Mouse (Mus musculus) heart, postnatal 0 days (tissue): ENCODE data around the gene H2-Ke6. TPM values are rescaled to one million over a fixed set of nuclear protein-coding genes. Genes with fewer than 3 reads are reported as not detected.
"Not testable (repeated sequence)": the region's sequence is repeated elsewhere in the genome, so short reads cannot be mapped to it uniquely, and the experiment has no call there.

Source experiments
- ATAC-seq: fragments of 200-750 bp; cut with Nextera tagmentation; 2 replicates; pipeline ENCODE4 v1.8.0; 2017; ENCODE audit warnings: low read depth, moderate number of reproducible peaks, moderate library complexity; ENCODE audit not compliant: insufficient read depth
- DNase-seq: peaks from one replicate; pipeline ENCODE4 v3.0.0-alpha.2; 2016; ENCODE audit warnings: low spot score
- H3K27ac ChIP-seq: fragments of 300-500 bp; sonication (generic); 2 replicates; pipeline ENCODE4 v1.5.1; 2014; ENCODE audit warnings: low read depth, mild to moderate bottlenecking
- H3K27me3 ChIP-seq: fragments of 300-500 bp; sonication (generic); 2 replicates; pipeline ENCODE4 v1.6.1; 2014; ENCODE audit warnings: low read length, mixed read lengths; ENCODE audit not compliant: control insufficient read depth, insufficient read depth
- H3K36me3 ChIP-seq: fragments of 300-500 bp; sonication (generic); replicated peaks from 2 replicates; pipeline ENCODE4 v1.6.1; 2014; ENCODE audit warnings: low read length, mixed read lengths; ENCODE audit not compliant: control insufficient read depth, insufficient read depth
- H3K4me1 ChIP-seq: fragments of 300-500 bp; sonication (generic); 2 replicates; pipeline ENCODE4 v1.6.1; 2014; ENCODE audit warnings: antibody characterized with exemption; ENCODE audit not compliant: control insufficient read depth, insufficient read depth
- H3K4me2 ChIP-seq: fragments of 300-500 bp; sonication (generic); 2 replicates; pipeline ENCODE4 v1.6.1; 2014; ENCODE audit warnings: low read depth, mild to moderate bottlenecking, low read length, moderate library complexity
- H3K4me3 ChIP-seq: fragments of 300-500 bp; sonication (generic); 2 replicates; pipeline ENCODE4 v1.5.1; 2014; ENCODE audit warnings: low read depth, low read length
- H3K9ac ChIP-seq: fragments of 300-500 bp; sonication (generic); replicated peaks from 2 replicates; pipeline ENCODE4 v1.6.1; 2014; ENCODE audit warnings: low read depth, low read length, mixed read lengths
- H3K9me3 ChIP-seq: fragments of 300-500 bp; sonication (generic); replicated peaks from 2 replicates; pipeline ENCODE4 v1.6.1; 2016; ENCODE audit warnings: low read length; ENCODE audit not compliant: control insufficient read depth
- CTCF ChIP-seq: IDR thresholded peaks from 2 replicates; pipeline ENCODE4 v1.5.1; 2016; ENCODE audit warnings: antibody characterized with exemption, control low read depth, low read depth
- EP300 ChIP-seq: IDR thresholded peaks from 2 replicates; pipeline ENCODE4 v1.6.1; 2016; ENCODE audit warnings: antibody characterized with exemption, low read depth
- WGBS: fragments of 180-500 bp; shearing (Covaris S2); extraction: QIAGEN DNeasy Blood & Tissue Kit; methylation state at CpG from one replicate; pipeline ENCODE4 v1.1.7; 2014; 5-methylcytosine and 5-hydroxymethylcytosine counted together
- polyA plus RNA-seq: library from polyadenylated mRNA; unstranded; fragments of >200 nt; fragmentation: Nextera tagmentation; extraction: Ambion mirVana; gene quantifications from 2 replicates; pipeline ENCODE4 v1.2.1, GENCODE M21; 2015
- total RNA-seq: library from RNA; depleted of rRNA; stranded (reverse); fragments of >200 nt; gene quantifications from 2 replicates; pipeline ENCODE4 v1.2.3, GENCODE M21; 2014; ENCODE audit warnings: low replicate concordance

H2-Ke6 gene
- total and polyA plus RNA-seq, 2 experiments from 2014 or later = 58.5 to 80.6 TPM

DNA sequence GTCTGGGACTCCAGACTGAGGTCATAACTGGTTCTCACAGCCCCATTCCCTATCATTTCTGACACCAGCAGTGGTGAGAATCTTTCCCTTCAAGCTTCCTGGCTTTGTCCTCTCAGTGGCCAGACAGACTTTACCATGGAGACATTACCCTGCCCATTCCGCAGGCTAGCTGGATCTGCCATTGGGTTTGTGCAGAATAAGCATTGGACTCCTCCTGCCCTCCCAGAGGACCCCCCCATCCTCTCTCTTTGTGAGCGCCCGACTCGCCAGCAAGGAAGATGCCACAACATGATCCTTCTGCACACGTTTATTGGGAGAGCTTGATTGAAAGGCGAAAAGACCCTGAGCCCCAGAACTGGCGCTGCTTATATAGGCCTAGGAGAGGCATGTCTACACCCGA lies 14.4 kb downstream of the H2-Ke6 start:
- no peak overlapping the region for H3K9ac ChIP-seq
- no peak for TF ChIP-seq EP300
- no peak for TF ChIP-seq CTCF
- H3K9me3 ChIP-seq = no peaks in the 10 kb centered on the region
- H3K4me3 ChIP-seq = no peak overlapping the region
- 93% methylated on average over 8 of the region's 8 CpGs for WGBS
- ATAC-seq (no peak), DNase-seq (no peak)
- no peaks in the 10 kb centered on the region for H3K36me3 ChIP-seq
- H3K27me3 ChIP-seq = no peaks in the 10 kb centered on the region
- H3K4me1 ChIP-seq = no peaks in the 10 kb centered on the region
- H3K4me2 ChIP-seq = no peak overlapping the region
- H3K27ac ChIP-seq = no peak overlapping the region

GRCm38 (mm10) chr17:34010156-34010555 lies 17.7 kb downstream of the H2-Ke6 start:
- 0 out of 2 replicates have a peak, but pooled peaks cover 4% of the 10 kb centered on the region for H3K9me3 ChIP-seq
- WGBS = 53% methylated on average over 5 of the region's 5 CpGs
- no peaks in the 10 kb centered on the region for H3K27me3 ChIP-seq
- H3K27ac ChIP-seq = no peak overlapping the region
- H3K9ac ChIP-seq = no peak overlapping the region
- no peak overlapping the region for H3K4me2 ChIP-seq
- ATAC-seq = no peak
- H3K4me3 ChIP-seq = no peak overlapping the region
- H3K4me1 ChIP-seq = no peaks in the 10 kb centered on the region
- no peaks in the 10 kb centered on the region for H3K36me3 ChIP-seq
- TF ChIP-seq CTCF (no peak), EP300 (no peak)
- DNase-seq = no peak

DNA sequence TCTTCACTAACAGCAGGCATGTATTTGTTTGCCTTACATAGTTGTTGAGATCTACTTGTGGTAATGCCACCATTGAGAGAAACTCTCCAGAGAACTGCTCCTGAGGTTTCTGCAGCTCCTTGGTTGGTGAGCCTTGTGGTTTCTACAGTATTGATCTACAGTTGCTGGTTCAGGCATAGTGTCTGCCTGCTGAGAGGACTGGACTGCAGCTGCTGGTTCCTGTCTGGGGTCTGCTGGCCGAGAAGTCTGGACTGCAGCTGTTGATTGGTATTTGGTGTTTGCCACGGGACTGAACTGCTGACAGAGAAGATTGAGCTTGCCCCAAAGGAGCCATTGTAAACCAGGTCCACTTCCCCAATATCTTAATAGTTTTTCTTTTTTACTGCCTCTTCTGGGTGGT lies 21.3 kb downstream of the H2-Ke6 start:
- TF ChIP-seq CTCF (no peak), EP300 (no peak)
- no peak overlapping the region for H3K9ac ChIP-seq
- no peak overlapping the region for H3K27ac ChIP-seq
- no peaks in the 10 kb centered on the region for H3K36me3 ChIP-seq
- ATAC-seq (no peak), DNase-seq (no peak)
- H3K4me3 ChIP-seq = no peak overlapping the region
- H3K9me3 ChIP-seq = 0 out of 2 replicates have a peak, but pooled peaks cover 4% of the 10 kb centered on the region
- no peaks in the 10 kb centered on the region for H3K27me3 ChIP-seq
- no peaks in the 10 kb centered on the region for H3K4me1 ChIP-seq
- H3K4me2 ChIP-seq = no peak overlapping the region
- 36% methylated on average over 2 of the region's 2 CpGs for WGBS

- WGBS = 5% methylated on average over 5 of the region's 5 CpGs
These were observed 24.4 kb downstream of the H2-Ke6 start for GRCm38 (mm10) chr17:34003426-34003825.

GRCm38 (mm10) chr17:34000796-34001195 lies 27.1 kb downstream of the H2-Ke6 start:
- peak overlapping the region; percentile 99; the same call in 1 of the 2 replicates for H3K4me2 ChIP-seq
- ATAC-seq, H3K27me3 ChIP-seq: not testable (repeated sequence)

More at GRCm38 (mm10) chr17:34003426-34003825, 24.4 kb downstream of the H2-Ke6 start:
- DNase-seq (no peak), ATAC-seq (no peak)
- H3K27ac ChIP-seq = no peak overlapping the region
- no peaks in the 10 kb centered on the region for H3K36me3 ChIP-seq
- no peak overlapping the region for H3K4me3 ChIP-seq
- 0 out of 2 replicates have a peak, but pooled peaks cover 4% of the 10 kb centered on the region for H3K9me3 ChIP-seq
- no peak overlapping the region for H3K4me2 ChIP-seq
- no peak overlapping the region for H3K9ac ChIP-seq
- peaks cover 4% of the 10 kb centered on the region; the same call in 1 of the 2 replicates for H3K4me1 ChIP-seq
- H3K27me3 ChIP-seq = no peaks in the 10 kb centered on the region
- TF ChIP-seq CTCF (peak; percentile 71), EP300 (no peak)

GRCm38 (mm10) chr17:34000150-34000537 lies 27.7 kb downstream of the H2-Ke6 start, which contains the start of gene H2-K1:
Gene H2-K1 (minus strand): TSS chr17:34000347.
- no peak within 1 kb of the TSS for H3K27ac ChIP-seq
- DNase-seq = peak; percentile 80
- TF ChIP-seq CTCF (no peak), EP300 (no peak)
- H3K4me1 ChIP-seq = peaks cover 4% of the 10 kb centered on the region; the same call in 1 of the 2 replicates
- under 1% methylated on average over 28 of the region's 30 CpGs for WGBS
- H3K4me2 ChIP-seq = peak within 1 kb of the TSS; percentile 99
- H3K9ac ChIP-seq = peak within 1 kb of the TSS; percentile 59
- peak; percentile 93 for ATAC-seq
- peak within 1 kb of the TSS; percentile 59 for H3K4me3 ChIP-seq
- H3K27me3 ChIP-seq = no peaks in the 10 kb centered on the region
- no peaks in the 10 kb centered on the region for H3K9me3 ChIP-seq
- H3K36me3 ChIP-seq = no peaks in the 10 kb centered on the region

More at GRCm38 (mm10) chr17:34000796-34001195, 27.1 kb downstream of the H2-Ke6 start:
- H3K9me3 ChIP-seq, H3K27ac ChIP-seq, H3K36me3 ChIP-seq, H3K9ac ChIP-seq, H3K4me1 ChIP-seq, DNase-seq: not testable (repeated sequence)
- 42% methylated on average over 2 of the region's 2 CpGs for WGBS
- peak overlapping the region; percentile 59; the same call in 1 of the 2 replicates for H3K4me3 ChIP-seq
